Mouse (Mus musculus): ENCODE results near the gene Pafah1b1.

The Pafah1b1 gene

DNA sequence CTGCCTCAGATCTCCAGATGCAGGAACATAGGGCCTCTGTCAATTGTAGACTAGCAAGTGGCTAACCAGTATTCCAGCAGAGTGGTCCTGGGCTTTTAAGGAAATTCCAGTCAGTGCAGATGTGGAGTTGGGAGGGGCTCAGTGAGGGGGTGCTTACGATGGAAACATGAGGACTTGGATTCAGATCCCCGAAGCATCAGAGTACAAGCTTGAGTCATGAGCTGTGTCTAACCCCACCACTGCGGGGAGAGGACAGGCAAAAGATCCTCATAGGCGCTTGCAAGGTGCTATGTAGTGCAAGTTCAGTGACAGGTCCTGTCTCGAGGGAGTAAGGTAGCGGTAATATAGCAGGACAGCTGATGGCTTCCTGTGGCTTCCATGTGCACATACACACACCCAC is 62.2 kb downstream of the Pafah1b1 start:
- DNase-seq (ENCODE audit: low spot score) = no peak

DNA sequence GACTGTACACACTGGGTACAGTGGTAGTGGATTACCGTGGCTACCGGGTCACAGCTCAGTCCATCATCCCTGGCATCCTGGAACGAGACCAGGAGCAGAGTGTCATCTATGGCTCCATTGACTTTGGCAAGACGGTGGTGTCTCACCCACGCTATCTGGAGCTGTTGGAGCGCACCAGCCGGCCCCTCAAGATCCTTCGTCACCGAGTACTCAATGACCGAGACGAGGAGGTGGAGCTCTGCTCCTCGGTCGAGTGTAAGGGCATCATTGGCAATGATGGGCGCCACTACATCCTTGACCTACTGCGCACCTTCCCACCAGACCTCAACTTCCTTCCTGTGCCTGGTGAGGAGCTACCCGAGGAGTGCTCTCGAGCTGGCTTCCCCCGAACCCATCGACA is 62.8 kb downstream of the Pafah1b1 start:
- no peak for DNase-seq (ENCODE audit: low spot score)

DNA sequence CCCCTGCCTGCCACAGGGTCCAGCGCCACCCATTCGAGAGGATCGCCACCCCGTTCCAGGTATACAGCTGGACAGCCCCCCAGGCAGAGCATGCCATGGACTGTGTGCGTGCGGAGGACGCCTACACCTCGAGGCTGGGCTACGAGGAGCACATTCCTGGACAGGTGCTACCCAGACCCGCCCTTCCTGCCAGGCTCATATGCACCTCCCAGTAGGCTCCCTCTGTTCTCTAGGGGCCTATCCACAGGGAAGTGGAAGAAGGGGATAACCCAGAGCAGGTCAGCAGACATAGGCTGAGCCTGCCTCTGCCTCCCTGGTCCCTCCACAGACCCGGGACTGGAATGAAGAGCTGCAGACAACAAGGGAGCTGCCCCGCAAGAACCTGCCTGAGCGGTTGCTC is 64.1 kb downstream of the Pafah1b1 start:
- DNase-seq (ENCODE audit: low spot score) = no peak

DNA sequence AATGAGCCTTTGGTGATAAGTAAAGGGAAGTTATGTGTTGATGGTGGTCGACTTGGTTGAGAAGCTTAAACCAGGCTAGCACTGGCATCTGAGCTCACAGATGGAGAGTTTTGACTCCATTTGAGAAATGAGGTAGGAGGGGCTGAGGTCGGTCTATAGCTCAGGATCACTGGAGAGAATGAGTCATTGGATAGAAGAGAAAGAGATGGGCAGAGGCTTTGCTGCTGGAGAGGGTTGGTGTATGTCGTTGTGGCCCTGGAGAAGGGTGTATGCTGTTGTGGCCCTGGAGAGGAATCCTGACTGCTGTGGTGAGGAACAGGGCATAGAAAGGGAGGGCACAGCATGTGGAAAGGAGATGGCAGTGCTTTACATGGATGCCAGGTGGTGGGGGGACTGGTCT is 68.5 kb downstream of the Pafah1b1 start:
- DNase-seq (ENCODE audit: low spot score) = no peak

DNA sequence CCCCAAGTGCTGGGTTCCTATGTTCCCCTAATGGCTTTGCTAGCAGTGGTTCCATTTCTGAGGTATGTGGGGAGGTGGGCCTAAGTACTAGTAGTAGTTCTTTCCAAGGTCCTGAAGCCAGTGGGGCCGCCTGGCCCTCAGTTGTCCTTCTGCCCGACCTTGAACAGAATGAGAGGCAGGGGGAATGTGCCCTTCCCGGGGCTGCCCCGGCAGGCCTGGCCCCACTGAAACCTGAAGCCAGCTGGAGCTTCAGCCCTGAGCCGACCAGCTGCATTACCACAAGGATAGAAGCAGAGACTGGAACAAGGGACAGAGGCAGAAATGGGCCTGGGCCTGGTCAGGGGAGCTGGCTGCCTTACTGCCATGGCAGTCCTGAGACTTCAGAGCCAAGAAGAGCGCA is 71.1 kb downstream of the Pafah1b1 start:
- DNase-seq (ENCODE audit: low spot score) = no peak

DNA sequence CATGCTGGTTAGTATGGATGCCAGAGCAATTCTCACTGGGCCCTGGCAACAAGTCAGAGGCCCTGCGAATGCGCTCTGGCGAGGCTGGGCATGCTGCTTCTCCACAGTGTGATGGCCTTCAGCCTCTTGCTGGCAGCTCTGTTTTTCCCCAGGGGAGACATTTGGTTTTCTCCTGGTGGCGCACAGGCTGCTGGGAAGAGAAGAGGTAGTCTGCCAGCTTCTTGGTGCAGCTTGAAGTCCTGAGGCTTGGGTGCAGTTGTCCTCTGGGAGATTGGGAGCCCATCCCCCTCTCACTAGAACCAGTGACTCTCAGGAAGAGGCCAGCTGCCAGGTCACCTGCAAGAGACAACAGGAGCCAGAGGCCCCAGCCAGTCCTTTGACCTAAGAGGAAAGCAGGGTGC is 71.7 kb downstream of the Pafah1b1 start:
- no peak for DNase-seq (ENCODE audit: low spot score)

DNA sequence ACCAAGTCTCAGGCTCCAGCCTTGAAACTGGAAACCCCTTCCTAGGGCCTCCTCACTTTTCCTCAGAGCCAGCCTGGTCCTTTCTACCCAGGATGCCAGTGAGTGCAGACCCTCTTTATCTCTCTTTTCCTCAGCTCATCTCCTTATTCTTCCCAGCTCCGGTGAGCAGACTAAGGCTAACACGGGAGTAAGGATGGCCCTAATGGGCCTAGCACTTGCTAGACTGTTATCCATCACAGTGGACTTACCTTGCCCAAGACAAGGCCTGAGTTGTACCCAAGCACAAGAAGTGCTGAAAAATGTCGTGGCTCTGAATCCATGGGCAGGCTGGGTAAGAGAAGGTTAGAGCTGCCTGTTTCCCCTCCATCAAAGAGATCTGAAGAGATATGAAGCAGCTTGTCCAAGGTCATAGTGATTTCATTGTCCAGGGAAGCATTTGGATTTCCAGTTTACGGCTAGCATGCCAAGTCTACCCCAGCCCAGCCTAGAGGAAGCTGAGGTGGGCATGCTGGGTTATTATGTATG is 73.8 kb downstream of the Pafah1b1 start:
- no peak for DNase-seq (ENCODE audit: low spot score)

DNA sequence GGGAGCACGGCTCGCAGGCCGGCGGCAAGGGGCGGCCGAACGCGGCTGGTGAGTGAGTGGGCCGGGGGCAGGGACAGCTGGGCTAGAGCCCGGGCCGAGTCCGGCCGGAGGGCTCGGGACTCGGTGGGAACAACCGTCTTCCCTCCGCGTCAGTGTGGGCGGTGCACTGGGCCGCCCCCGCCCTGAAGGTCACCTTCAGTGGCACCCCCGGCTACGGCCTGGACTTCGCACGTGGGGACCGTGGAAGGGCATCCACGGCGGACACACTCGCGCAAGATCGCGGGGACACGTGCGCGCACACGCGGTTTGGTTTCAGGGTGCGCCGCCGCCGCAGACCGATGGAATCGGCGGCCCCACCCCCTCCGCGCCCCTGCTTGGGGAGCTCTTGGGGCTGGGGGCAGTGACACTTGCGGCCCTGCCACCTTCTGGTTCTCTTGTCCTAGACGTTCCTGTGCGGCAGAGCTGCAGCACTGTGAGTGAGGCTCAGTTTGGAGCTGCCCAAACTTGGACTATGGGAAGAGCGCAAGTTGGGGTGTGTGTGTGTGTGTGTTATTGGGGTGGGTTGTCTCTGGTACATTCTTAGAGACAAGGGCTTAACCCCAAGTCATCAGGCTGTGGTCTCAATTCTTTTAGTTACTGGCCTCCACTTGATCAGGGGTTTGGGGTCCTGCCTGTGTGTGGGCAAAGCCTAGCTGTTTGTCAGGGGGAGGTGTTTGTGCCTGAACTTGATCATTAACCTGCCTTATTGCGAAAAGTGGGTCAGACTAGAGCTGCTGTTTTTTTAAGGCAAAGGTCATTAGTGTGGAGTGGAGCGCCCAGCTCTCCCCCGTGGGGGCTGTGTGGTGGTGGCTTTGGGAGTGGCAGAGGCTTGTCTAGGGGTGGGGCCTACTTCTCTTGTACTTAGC is 74.6 kb downstream of the Pafah1b1 start:
- DNase-seq (ENCODE audit: low spot score) = peak; percentile 58

DNA sequence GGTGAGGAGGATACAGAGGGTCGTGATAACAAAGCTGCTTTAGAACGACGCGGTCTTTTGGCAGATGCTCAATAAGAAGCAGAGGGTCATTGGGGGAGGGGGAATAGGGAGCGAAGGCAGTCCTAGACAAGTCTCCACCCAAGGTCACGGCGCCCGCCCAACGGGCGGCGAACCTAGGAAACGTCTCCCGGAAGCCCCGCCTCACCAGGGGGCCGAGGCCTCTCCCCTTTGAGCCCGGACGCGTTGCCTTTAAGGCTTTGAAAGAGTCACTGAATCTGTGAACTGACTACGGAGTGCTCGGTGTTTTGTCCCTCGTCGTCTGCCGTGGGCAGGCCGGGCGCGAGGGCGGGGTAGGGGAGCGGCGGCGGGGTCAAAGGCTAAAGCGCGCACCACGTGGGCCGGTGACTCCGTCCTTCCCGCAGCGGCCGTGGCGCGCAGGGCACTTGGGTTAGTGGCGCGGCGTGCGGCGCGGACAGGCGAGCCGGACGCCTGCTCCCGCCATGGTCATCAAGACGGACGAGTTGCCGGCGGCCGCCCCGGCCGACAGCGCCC is 75.3 kb downstream of the Pafah1b1 start, which contains the start of gene Cluh:
Cluh (plus strand) TSS at position 401 of the 552 bp plus-strand sequence.
- DNase-seq (ENCODE audit: low spot score) = peak; percentile 97

DNA sequence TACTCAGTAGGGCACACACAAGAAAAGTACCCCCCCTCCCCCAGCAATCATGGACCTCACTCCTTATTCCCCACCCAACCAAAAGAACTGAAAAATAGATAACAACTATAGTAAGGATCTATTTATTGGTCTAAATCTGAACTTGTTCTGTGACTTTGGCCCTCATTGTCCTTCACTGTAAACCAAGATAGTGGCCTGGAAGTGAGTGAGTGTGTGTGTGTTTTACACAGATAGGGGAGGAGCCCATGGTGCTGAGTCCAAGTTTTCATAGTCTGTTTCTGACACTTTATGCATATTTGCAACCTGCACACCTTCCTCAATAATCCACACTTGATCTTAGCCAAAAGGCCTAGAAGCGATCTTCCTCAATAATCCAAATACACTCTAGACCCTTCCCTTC is 75.8 kb downstream of the Pafah1b1 start:
- DNase-seq (ENCODE audit: low spot score) = no peak

DNA sequence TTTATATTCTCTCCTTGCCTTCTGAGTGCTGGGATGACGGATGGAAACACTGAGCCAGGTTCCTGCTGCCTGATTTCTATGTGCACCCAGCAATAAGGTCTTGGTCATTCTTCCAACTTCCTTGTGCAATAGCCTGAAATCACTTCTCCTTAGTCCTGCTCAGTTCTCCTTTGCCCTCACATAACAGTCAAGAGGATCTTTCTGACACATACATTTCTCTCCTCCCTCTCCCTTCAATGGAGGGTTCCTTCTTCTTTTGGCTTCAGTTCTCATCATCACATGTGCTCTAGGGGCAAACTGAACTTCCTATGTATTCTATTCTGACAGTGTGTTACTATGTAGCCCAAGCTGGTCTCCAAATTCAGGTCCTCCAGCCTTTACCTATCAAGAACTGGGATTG is 76.5 kb downstream of the Pafah1b1 start:
- no peak for DNase-seq (ENCODE audit: low spot score)

DNA sequence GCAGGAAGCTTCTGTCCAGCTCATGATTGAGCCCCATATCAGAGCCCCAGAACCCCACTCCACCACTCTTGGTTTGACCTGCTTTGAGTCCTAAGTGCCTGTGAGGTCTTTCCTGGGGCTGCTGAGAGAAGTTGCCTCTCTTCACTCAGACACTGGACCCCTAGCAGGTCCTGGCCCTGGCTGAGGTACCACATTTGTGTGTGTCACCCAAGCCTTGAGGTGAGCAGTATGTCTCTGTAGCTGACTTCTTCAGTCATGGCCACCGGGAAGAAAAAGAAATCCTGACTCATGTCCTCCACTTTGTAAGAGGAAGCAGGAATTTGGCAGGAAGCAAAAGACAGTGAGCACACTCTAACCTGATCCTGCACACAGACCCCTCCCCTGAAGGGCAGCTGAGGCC is 84.8 kb downstream of the Pafah1b1 start:
- DNase-seq (ENCODE audit: low spot score) = no peak

DNA sequence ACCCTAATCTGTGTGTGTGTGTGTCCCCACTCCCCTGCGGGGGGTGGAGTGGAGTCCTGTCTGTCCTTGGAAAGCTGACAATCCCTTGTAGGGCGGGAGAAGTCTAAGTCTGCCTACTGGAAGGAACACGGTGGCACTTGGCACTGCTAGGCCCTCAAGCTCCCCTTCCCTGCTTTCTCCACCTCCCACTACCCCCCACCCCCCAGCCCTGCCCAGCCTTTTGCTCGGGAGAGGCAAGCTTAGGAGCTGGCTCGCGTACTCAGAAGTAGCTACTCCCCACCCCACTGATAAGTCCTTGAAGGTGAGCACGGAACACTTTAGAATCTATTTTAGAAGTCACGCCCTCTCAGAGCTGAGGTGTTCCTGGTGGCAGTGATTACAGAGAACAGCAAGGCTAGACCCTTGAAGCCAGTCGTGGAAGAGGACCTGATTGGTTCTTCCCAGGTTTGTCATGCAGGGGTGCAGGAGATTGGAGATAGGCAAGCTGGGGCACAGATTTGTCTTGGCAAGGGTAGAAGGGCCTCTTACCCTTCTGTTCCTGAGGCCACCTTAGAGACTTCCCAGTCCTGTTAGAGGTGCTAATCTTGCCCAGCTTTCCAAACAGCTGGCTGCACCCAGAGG is 85.6 kb downstream of the Pafah1b1 start:
- DNase-seq (ENCODE audit: low spot score) = peak; percentile 21

DNA sequence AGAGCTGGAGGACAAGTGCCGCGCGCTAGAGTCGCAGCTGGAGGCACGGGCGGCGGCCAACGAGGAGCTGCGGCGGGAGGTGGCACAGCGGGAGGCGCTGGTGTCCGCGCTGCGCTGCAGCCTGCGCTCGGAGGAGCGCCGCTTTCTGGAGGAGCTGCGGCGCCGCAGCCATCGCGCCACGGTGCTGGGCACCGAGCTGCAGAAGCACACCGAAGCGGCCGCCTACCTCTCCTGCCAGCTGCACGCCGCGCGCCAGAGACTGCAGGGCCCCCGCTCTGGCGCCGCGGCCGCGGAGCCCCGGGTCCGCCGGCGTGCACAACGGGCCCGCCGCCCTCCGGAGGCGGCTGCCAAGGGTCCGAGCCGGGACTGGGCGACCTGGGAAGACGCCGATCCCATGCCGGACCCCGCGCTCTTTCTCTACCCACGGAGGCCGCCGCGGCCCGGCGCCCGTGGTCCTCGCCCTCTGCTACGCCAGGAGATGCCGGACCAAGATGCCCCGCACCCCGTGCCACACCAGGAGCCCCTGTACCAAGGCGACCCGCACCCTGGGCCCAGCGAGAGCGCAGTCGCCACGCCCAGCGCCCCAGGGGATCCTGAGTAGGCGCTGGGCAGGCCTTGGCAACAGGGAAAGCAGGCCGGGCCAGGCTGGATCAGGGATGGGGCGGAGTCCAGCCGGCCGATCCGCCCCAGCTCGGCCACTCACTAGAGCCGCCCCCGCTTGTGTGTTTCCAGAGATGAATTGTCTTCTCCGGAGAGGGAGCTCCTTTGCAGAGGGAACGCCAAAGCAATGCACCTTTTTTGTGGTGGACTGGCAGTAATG is 86.3 kb downstream of the Pafah1b1 start:
- peak; percentile 85 for DNase-seq (ENCODE audit: low spot score)

DNA sequence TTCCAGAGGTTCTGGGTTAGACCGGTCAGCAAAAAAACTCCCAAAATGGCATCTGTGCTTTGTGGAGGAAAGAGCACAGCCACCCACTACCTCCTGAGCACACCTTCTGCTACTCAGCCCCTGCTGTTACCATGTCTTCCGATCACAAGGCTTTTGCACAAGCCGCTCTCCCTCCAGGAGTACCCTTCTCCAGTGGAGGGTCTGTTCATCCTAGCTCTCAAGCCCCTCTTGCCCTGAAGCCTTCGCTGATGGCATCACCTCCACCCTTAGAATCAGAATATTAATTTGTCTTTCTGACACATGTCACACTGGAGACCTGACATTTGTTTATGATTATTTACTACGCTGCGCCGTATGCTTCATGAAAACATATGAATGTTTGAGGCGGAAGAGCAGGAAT is 87.0 kb downstream of the Pafah1b1 start:
- DNase-seq (ENCODE audit: low spot score) = no peak

DNA sequence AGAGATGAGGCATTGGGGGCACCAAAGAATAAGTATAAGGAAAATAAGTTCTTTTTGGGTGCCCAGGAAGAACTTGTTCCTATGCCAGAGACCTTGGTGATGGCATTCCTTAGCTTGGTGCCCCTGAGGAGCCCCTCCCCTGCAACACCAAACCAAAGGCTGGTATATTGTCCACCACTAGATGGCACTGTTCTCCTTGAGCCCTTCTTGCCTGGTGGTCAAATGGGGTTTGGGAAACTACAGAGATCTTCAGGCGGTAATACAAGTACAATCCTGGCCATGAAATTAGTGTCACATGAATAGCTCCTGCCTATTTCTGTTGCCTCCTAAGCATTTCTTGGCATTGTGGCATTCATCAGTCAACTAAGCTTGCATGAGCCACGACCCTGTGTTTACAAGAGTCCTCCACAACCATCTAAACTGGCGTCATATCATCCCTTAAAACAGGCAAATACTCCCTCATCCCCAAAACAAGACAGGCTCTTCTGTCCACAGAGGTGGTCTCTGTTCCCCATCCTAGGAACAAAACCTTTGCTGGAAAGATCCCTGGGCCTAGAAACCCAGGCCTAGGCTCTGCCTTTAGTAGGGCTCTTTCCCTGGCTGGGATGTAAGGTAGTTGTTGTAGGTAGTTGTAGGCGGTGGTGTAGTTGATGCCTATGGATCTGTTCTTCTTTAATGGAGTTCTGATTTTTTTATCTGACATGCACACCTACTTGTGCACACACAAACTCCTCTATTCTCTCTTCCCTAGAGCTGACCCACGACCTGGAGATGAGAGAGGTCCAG is 89.8 kb downstream of the Pafah1b1 start:
- peak; percentile 67 for DNase-seq (ENCODE audit: low spot score)

DNA sequence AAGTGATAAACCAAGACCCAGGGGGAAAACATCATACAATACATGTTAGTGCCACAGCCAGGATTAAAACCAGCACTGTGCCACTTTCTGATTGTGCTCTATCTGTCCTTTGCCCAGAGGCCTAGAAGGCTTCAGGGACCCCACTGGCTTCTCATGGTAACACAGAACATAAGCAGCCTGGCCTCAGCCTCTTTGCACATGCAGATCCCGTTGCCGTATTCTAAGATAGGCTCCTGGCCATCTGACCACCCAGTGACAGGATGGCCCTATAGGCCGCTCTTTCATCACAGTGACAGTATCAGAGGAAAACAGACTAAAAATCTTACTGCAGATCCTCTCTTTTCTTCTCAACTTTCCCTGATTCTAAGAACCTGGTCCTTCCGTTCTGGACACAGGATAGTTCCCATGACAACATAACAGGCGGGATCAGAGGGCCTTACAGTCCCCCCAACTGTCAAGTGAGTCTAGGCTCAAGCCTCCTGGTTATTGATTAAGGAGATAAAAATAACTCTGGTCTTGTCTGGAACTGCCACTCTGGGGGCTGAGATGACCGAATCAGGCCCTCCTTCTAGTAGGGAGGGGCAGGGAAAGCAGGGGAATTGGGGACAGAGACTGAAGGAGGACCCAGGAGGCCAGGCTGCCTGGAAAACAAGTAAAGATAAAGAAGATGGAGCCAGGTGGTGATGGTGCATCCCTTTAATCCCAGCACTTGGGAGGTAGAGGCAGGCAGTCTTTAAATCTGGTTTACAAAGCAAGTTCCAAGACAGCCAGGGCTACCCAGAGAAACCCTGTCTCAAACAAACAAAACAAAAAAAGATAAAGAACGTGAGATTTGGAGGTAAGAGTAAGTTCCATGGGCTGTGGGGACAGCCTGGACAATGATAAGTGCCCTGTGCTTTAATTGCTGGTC is 92.3 kb downstream of the Pafah1b1 start:
- no peak for DNase-seq (ENCODE audit: low spot score)

DNA sequence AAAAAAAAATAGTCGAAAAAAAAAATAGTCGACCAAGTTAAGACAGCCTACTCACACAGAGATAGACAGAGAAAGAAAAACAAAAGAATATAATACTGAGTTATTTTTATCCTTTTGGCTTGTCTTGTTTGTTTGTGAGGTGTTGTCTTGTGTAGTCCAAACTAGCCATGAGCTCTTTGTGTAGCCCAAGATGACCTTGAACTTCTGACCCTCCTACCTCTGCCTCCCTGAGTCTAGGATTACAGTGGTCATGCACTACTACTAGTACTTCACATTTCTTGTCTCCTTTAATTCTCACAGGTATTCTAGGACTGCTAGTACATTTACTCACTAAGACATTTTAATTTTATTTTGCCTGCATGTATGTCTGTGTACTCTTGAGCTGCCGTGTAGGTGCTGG is 97.0 kb downstream of the Pafah1b1 start:
- DNase-seq (ENCODE audit: low spot score) = no peak

DNA sequence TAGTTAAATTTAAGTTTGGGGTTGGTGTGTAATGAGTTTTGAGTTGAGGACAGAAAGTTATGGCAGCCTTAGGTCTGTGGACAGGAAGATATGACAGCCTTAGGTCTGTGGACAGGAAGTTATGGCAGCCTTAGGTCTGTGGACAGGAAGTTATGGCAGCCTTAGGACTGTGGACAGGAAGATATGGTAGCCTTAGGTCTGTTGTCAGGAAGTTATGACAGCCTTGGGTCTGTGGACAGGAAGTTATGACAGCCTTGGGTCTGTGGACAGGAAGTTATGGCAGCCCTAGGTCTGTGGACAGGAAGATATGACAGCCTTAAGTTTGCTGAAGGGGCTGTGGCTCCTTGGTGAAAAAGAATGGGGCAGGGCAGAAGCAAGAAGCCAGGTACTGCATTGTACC is 99.1 kb downstream of the Pafah1b1 start:
- no peak for DNase-seq (ENCODE audit: low spot score)

All from urinary bladder, postnatal 14 days (tissue).